Mouse (Mus musculus): ENCODE results near the gene H2afj. TPM values are rescaled to one million over a fixed set of nuclear protein-coding genes. Genes with fewer than 3 reads are reported as not detected.

Gene H2afj
- polyA plus RNA-seq (2012; rRNA removed): 262 and 431 TPM in 2 replicates

DNA sequence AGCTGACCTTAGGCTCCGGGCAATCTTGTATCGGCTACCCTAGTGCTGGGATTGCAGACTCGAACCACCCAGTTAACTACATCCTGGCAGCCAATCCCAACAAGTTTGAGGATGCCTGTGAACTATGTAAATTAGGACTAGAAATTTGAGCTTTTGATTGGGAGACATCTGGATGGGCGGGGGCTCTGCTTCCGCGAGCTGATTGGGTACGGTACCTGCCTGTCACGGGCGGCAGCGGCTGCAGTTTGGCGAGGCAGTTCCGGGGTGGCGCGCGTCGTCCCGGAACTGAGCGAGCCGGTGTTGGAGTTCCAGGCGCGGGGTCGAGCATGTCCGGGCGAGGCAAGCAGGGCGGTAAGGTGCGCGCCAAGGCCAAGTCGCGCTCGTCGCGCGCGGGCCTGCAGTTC lies at the start of gene H2afj:
Gene H2afj (plus strand): TSS at position 231 of the 404 bp plus-strand sequence.
- Histone ChIP-seq H3K4me1 (ENCODE audit: control insufficient read depth, insufficient read depth, low read length) (peaks cover 25% of the 10 kb centered on the region; the same call in 1 of the 2 replicates), H3K36me3 (ENCODE audit: control insufficient read depth, insufficient read depth, low read length) (no peaks in the 10 kb centered on the region), H3K4me3 (ENCODE audit: insufficient read depth, low read depth, low read length) (peak within 1 kb of the TSS; percentile 97), H3K27ac (ENCODE audit: insufficient read depth, low read depth, low read length) (peak within 1 kb of the TSS; percentile 91), H3K27me3 (replicated peaks; ENCODE audit: control insufficient read depth, insufficient read depth, low read length) (no peaks in the 10 kb centered on the region)
- under 1% methylated on average over 34 of the region's 34 CpGs for WGBS
- no peak for TF ChIP-seq CTCF (conservative IDR thresholded peaks at IDR 0.05; ENCODE audit: insufficient read depth, insufficient read length, low read depth, low read length)
- peak; percentile 47 for TF ChIP-seq POLR2A (IDR thresholded peaks at IDR 0.05; ENCODE audit: low read depth, low read length)
- peak; percentile 99 for DNase-seq

GRCm38 (mm10) chr6:136763912-136764311 lies 44.1 kb upstream of the H2afj start:
- TF ChIP-seq POLR2A (IDR thresholded peaks at IDR 0.05; ENCODE audit: low read depth, low read length) (no peak), CTCF (conservative IDR thresholded peaks at IDR 0.05; ENCODE audit: insufficient read depth, insufficient read length, low read depth, low read length) (no peak)
- 59% methylated on average over 1 of the region's 1 CpGs for WGBS
- Histone ChIP-seq H3K4me1 (ENCODE audit: control insufficient read depth, insufficient read depth, low read length) (no peaks in the 10 kb centered on the region), H3K27ac (ENCODE audit: insufficient read depth, low read depth, low read length) (no peak overlapping the region), H3K27me3 (replicated peaks; ENCODE audit: control insufficient read depth, insufficient read depth, low read length) (no peaks in the 10 kb centered on the region), H3K4me3 (ENCODE audit: insufficient read depth, low read depth, low read length) (no peak overlapping the region), H3K36me3 (ENCODE audit: control insufficient read depth, insufficient read depth, low read length) (no peaks in the 10 kb centered on the region)
- DNase-seq: no peak

- TF ChIP-seq CTCF (conservative IDR thresholded peaks at IDR 0.05; ENCODE audit: insufficient read depth, insufficient read length, low read depth, low read length) (no peak), POLR2A (IDR thresholded peaks at IDR 0.05; ENCODE audit: low read depth, low read length) (no peak)
- Histone ChIP-seq H3K36me3 (ENCODE audit: control insufficient read depth, insufficient read depth, low read length) (no peaks in the 10 kb centered on the region), H3K4me1 (ENCODE audit: control insufficient read depth, insufficient read depth, low read length) (no peaks in the 10 kb centered on the region), H3K27me3 (replicated peaks; ENCODE audit: control insufficient read depth, insufficient read depth, low read length) (no peaks in the 10 kb centered on the region), H3K27ac (ENCODE audit: insufficient read depth, low read depth, low read length) (no peak overlapping the region), H3K4me3 (ENCODE audit: insufficient read depth, low read depth, low read length) (no peak overlapping the region)
- DNase-seq: no peak
- 77% methylated on average over 8 of the region's 8 CpGs for WGBS
Observed at GRCm38 (mm10) chr6:136769143-136769542, 38.9 kb upstream of the H2afj start.

DNA sequence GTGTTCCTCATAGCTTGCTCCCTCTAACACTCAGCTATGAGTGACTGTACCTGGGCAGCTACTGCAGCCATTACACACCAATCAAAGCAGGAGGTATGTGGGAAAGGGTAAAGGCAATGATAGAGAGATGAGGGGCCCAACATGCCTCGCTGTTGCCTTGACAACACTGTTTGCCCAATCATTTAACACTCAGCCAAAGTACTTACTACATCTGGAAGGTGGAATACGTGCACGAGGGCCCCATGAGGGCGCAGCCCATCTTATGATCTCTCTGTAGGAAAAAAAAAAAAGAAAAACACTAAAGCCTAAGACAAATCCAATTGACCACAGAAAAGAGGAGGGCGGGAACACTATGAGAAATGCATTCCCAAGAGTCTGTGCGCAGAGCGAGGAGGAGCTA lies 38.2 kb upstream of the H2afj start:
- H3K36me3 ChIP-seq (ENCODE audit: control insufficient read depth, insufficient read depth, low read length): no peaks in the 10 kb centered on the region
- H3K4me3 ChIP-seq (ENCODE audit: insufficient read depth, low read depth, low read length): no peak overlapping the region
- H3K27me3 ChIP-seq (replicated peaks; ENCODE audit: control insufficient read depth, insufficient read depth, low read length): no peaks in the 10 kb centered on the region
- DNase-seq: no peak
- no peak for TF ChIP-seq CTCF (conservative IDR thresholded peaks at IDR 0.05; ENCODE audit: insufficient read depth, insufficient read length, low read depth, low read length)
- TF ChIP-seq POLR2A (IDR thresholded peaks at IDR 0.05; ENCODE audit: low read depth, low read length): no peak
- no peaks in the 10 kb centered on the region for H3K4me1 ChIP-seq (ENCODE audit: control insufficient read depth, insufficient read depth, low read length)
- H3K27ac ChIP-seq (ENCODE audit: insufficient read depth, low read depth, low read length): no peak overlapping the region
- WGBS: 84% methylated on average over 7 of the region's 7 CpGs

DNA sequence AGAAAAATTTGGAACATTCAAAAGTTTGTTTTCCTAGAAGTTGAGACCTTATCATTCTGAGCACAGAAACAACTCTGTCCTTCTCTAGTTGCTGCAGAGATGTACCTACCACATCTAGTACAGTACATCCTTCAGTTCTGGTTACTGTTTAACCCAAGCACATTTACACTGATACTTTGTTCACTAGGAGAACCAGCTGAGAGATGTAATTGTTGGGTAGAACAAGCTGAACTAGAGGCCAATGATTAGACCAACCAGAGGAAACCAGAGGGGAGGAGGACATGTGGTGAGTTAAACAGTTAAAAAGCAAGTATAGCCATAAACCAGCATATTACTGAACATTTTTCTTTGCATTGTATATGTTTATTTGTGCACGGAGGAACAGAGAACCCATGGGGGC lies 31.7 kb upstream of the H2afj start:
- 95% methylated on average over 1 of the region's 1 CpGs for WGBS

GRCm38 (mm10) chr6:136781377-136781986 lies 26.6 kb upstream of the H2afj start, which contains the start of gene Gucy2c:
Gene Gucy2c (minus strand): TSS chr6:136781765.
- DNase-seq: no peak
- TF ChIP-seq POLR2A (IDR thresholded peaks at IDR 0.05; ENCODE audit: low read depth, low read length): no peak
- no peak for TF ChIP-seq CTCF (conservative IDR thresholded peaks at IDR 0.05; ENCODE audit: insufficient read depth, insufficient read length, low read depth, low read length)
- H3K36me3 ChIP-seq (ENCODE audit: control insufficient read depth, insufficient read depth, low read length): no peaks in the 10 kb centered on the region
- H3K27ac ChIP-seq (ENCODE audit: insufficient read depth, low read depth, low read length): no peak within 1 kb of the TSS
- no peaks in the 10 kb centered on the region for H3K4me1 ChIP-seq (ENCODE audit: control insufficient read depth, insufficient read depth, low read length)
- H3K27me3 ChIP-seq (replicated peaks; ENCODE audit: control insufficient read depth, insufficient read depth, low read length): no peaks in the 10 kb centered on the region
- WGBS: 72% methylated on average over 20 of the region's 20 CpGs
- H3K4me3 ChIP-seq (ENCODE audit: insufficient read depth, low read depth, low read length): no peak within 1 kb of the TSS

More for the DNA sequence above, 31.7 kb upstream of the H2afj start:
- TF ChIP-seq CTCF (conservative IDR thresholded peaks at IDR 0.05; ENCODE audit: insufficient read depth, insufficient read length, low read depth, low read length): no peak
- no peak for TF ChIP-seq POLR2A (IDR thresholded peaks at IDR 0.05; ENCODE audit: low read depth, low read length)
- H3K27me3 ChIP-seq (replicated peaks; ENCODE audit: control insufficient read depth, insufficient read depth, low read length): no peaks in the 10 kb centered on the region
- H3K4me1 ChIP-seq (ENCODE audit: control insufficient read depth, insufficient read depth, low read length): no peaks in the 10 kb centered on the region
- H3K4me3 ChIP-seq (ENCODE audit: insufficient read depth, low read depth, low read length): no peak overlapping the region
- no peaks in the 10 kb centered on the region for H3K36me3 ChIP-seq (ENCODE audit: control insufficient read depth, insufficient read depth, low read length)
- no peak overlapping the region for H3K27ac ChIP-seq (ENCODE audit: insufficient read depth, low read depth, low read length)
- DNase-seq: peak; percentile 17

DNA sequence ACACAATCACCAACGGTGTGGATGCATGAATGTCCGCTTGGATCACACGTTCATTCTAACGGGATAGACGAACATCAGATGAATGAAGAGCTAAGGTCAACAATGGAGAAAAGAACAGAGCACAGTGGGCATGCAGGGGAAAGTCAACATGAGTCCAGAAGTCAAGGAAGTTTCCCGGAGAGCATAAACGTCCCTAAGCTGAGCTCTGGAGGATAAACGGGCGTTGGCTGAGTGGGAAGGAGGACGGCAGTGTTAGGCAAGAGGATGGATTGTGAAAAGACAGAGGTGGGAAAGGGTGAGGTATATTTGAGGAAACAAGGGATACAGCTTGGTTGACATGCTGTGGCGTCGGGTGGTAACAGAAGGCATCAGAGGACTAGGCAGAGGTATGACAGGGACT lies 25.9 kb upstream of the H2afj start:
- H3K4me1 ChIP-seq (ENCODE audit: control insufficient read depth, insufficient read depth, low read length): no peaks in the 10 kb centered on the region
- no peak overlapping the region for H3K4me3 ChIP-seq (ENCODE audit: insufficient read depth, low read depth, low read length)
- TF ChIP-seq CTCF (conservative IDR thresholded peaks at IDR 0.05; ENCODE audit: insufficient read depth, insufficient read length, low read depth, low read length) (no peak), POLR2A (IDR thresholded peaks at IDR 0.05; ENCODE audit: low read depth, low read length) (no peak)
- no peak for DNase-seq
- H3K27ac ChIP-seq (ENCODE audit: insufficient read depth, low read depth, low read length): no peak overlapping the region
- H3K36me3 ChIP-seq (ENCODE audit: control insufficient read depth, insufficient read depth, low read length): no peaks in the 10 kb centered on the region
- 91% methylated on average over 12 of the region's 12 CpGs for WGBS
- H3K27me3 ChIP-seq (replicated peaks; ENCODE audit: control insufficient read depth, insufficient read depth, low read length): no peaks in the 10 kb centered on the region
